8 mouse cellular contexts compared by ENCODE assay signal in the genomic region with DNA sequence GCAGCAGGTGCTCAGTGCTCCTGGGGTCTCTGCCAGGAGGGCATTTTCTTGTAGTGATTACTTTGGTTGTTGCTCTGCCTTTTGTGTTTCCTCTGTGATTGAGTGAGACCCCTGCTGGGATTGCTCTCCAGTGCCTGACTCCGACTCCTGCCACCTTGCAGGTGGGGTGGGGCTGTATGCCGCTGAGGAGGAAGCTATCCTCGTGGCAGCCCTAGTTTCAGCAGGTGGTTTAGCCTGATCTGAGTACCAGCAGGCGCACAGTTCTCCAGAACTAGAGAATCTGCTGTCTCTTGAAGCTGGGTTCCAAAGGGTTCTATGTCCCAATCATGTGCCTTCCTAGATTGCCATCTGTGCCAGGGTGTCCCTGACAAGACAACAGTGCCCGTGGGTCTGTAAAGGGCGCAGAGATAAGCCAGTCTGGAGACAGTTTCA. TPM values are rescaled to one million over a fixed set of nuclear protein-coding genes. Genes with fewer than 3 reads are reported as not detected.
DNase-seq lines count a peak whose midpoint lies in the region; ATAC-seq lines count a peak whose summit lies in the region.

No protein-coding gene starts in this region.

- H3K4me1 ChIP-seq in megakaryocyte, embryonic 14.5 days, result peaks cover 100% of the 10 kb centered on the region
- H3K4me1 ChIP-seq in liver, embryonic 11.5 days (replicated peaks; ENCODE audit: control insufficient read depth, insufficient read depth, low read length), result peaks cover 64% of the 10 kb centered on the region

- H3K9ac ChIP-seq in liver, embryonic 11.5 days (ENCODE audit: low read depth, low read length), result no peak overlapping the region; the same call in 1 of the 2 replicates

- peak overlapping the region; percentile 89 for H3K4me3 ChIP-seq in megakaryocyte, embryonic 14.5 days (replicated peaks)
- H3K4me3 ChIP-seq in liver, embryonic 11.5 days (ENCODE audit: low read depth, low read length), result no peak overlapping the region

- H3K4me2 ChIP-seq in liver, embryonic 11.5 days, result peak overlapping the region; percentile 26

- no peak for ATAC-seq in megakaryocyte, adult 5-6 weeks (ENCODE audit: poor library complexity, severe bottlenecking)
- ATAC-seq in liver, embryonic 11.5 days (replicated peaks; ENCODE audit: low FRiP score), result no peak

- no peak overlapping the region for H3K27ac ChIP-seq in liver, embryonic 11.5 days (ENCODE audit: low read depth, low read length)

- peaks cover 77% of the 10 kb centered on the region for H3K36me3 ChIP-seq in megakaryocyte, embryonic 14.5 days (replicated peaks; ENCODE audit: low read length)
- H3K36me3 ChIP-seq in liver, embryonic 11.5 days (ENCODE audit: control insufficient read depth, insufficient read depth, low read length), result no peaks in the 10 kb centered on the region

- no peaks in the 10 kb centered on the region for H3K9me3 ChIP-seq in megakaryocyte, embryonic 14.5 days
- no peaks in the 10 kb centered on the region for H3K9me3 ChIP-seq in liver, embryonic 11.5 days (ENCODE audit: control insufficient read depth, low read length)

- WGBS in liver, embryonic 11.5 days, result 53% methylated on average over 6 of the region's 6 CpGs

- no peaks in the 10 kb centered on the region for H3K27me3 ChIP-seq in megakaryocyte, embryonic 14.5 days (replicated peaks)
- no peaks in the 10 kb centered on the region for H3K27me3 ChIP-seq in liver, embryonic 11.5 days (replicated peaks; ENCODE audit: control insufficient read depth, insufficient read depth, low read length)

- peak; percentile 35 to 45 for DNase-seq in cerebellum, postnatal 36 days
- no peak for DNase-seq in liver, embryonic 11.5 days (ENCODE audit: low spot score)
- DNase-seq in thymus, postnatal 10 days (ENCODE audit: low spot score in 2 of 2), result peak; percentile 56 to 61
- no peak for DNase-seq in layer of hippocampus, postnatal 10 days (ENCODE audit: low spot score in 2 of 2)
- DNase-seq in testis, postnatal 14 days (ENCODE audit: low spot score), result no peak
- no peak for DNase-seq in kidney, postnatal 25 days

RNA-seq across cellular contexts. Expression of gene Ptpn1, which starts 9.9 kb away (rescaled TPM):
- 120 and 139 TPM in 2 replicates for polyA plus RNA-seq in megakaryocyte, embryonic 14.5 days (2012; ENCODE audit: insufficient read depth, low replicate concordance)
- 49.1 and 54.8 TPM in 2 replicates for total RNA-seq in megakaryocyte, adult 5-6 weeks (2015)
- total RNA-seq in megakaryocyte, adult 5-6 weeks (2017), result 145 and 151 TPM in 2 replicates
- 50.7 and 53.6 TPM in 2 replicates for polyA plus RNA-seq in liver, embryonic 11.5 days (2014; fragmentation: Nextera tagmentation; extraction: Ambion mirVana)
- 10 to 100 TPM; 71.1 to 73.0 TPM for total RNA-seq in layer of hippocampus, postnatal 10 days (2021)

Comparison
In these comparisons a context has a peak if more than half of its experiments do, and no peak if none do; other contexts are left out.
1. DNase-seq: peak in cerebellum, postnatal 36 days (2 of 2) and thymus, postnatal 10 days (2 of 2); none in liver, embryonic 11.5 days (single experiment), layer of hippocampus, postnatal 10 days (0 of 2), testis, postnatal 14 days (single experiment) and kidney, postnatal 25 days (0 of 2).